Mouse (Mus musculus) hindbrain, embryonic 11.5 days (tissue): ENCODE measurements around the gene Pate4. TPM values are rescaled to one million over a fixed set of nuclear protein-coding genes. Genes with fewer than 3 reads are reported as not detected.
"Not testable (repeated sequence)": the region's sequence is repeated elsewhere in the genome, so short reads cannot be mapped to it uniquely, and the experiment has no call there.

Source experiments
- ATAC-seq: fragments of 200-750 bp; cut with Nextera tagmentation; 2 replicates; pipeline ENCODE4 v1.8.0; 2017; ENCODE audit warnings: mild to moderate bottlenecking, moderate TSS enrichment, moderate library complexity; ENCODE audit not compliant: low FRiP score
- DNase-seq: peaks from one replicate; pipeline ENCODE4 v3.0.0-alpha.2; 2015; ENCODE audit warnings: low spot score
- H3K27ac ChIP-seq: fragments of 300-500 bp; sonication (generic); 2 replicates; pipeline ENCODE4 v1.5.1; 2014; ENCODE audit warnings: mild to moderate bottlenecking, low read depth, low read length
- H3K27me3 ChIP-seq: fragments of 300-500 bp; sonication (generic); 2 replicates; pipeline ENCODE4 v1.6.1; 2014; ENCODE audit warnings: mild to moderate bottlenecking, low read length, moderate library complexity, mixed read lengths; ENCODE audit not compliant: control insufficient read depth, insufficient read depth
- H3K36me3 ChIP-seq: fragments of 300-500 bp; sonication (generic); 2 replicates; pipeline ENCODE4 v1.6.1; 2014; ENCODE audit warnings: mild to moderate bottlenecking, low read length, moderate library complexity, mixed read lengths; ENCODE audit not compliant: control insufficient read depth, insufficient read depth
- H3K4me1 ChIP-seq: fragments of 300-500 bp; sonication (generic); replicated peaks from 2 replicates; pipeline ENCODE4 v1.6.1; 2014; ENCODE audit warnings: low read length, mixed read lengths; ENCODE audit not compliant: control insufficient read depth, insufficient read depth
- H3K4me2 ChIP-seq: fragments of 300-500 bp; sonication (generic); replicated peaks from 2 replicates; pipeline ENCODE4 v1.6.1; 2014; ENCODE audit warnings: mild to moderate bottlenecking, low read depth, low read length
- H3K4me3 ChIP-seq: fragments of 300-500 bp; sonication (generic); 2 replicates; pipeline ENCODE4 v1.5.1; 2014; ENCODE audit warnings: low read depth, low read length
- H3K9ac ChIP-seq: fragments of 300-500 bp; sonication (generic); 2 replicates; pipeline ENCODE4 v1.6.1; 2014; ENCODE audit warnings: low read depth, low read length
- H3K9me3 ChIP-seq: fragments of 300-500 bp; sonication (generic); 2 replicates; pipeline ENCODE4 v1.6.1; 2016; ENCODE audit warnings: low read length; ENCODE audit not compliant: control insufficient read depth
- WGBS: fragments of 180-500 bp; shearing (Covaris S2); extraction: QIAGEN DNeasy Blood & Tissue Kit; methylation state at CpG from one replicate; pipeline ENCODE4 v1.1.7; 2014; 5-methylcytosine and 5-hydroxymethylcytosine counted together
- polyA plus RNA-seq: library from polyadenylated mRNA; unstranded; fragments of >200 nt; fragmentation: Nextera tagmentation; extraction: Ambion mirVana; gene quantifications from 2 replicates; pipeline ENCODE4 v1.2.1, GENCODE M21; 2014

Pate4 gene
- not detected in 2 replicates for polyA plus RNA-seq

GRCm38 (mm10) chr9:35611841-35612240, at the start of gene Pate4:
Gene Pate4, minus strand, starts transcription at chr9:35611941.
- no peak within 1 kb of the TSS for H3K4me2 ChIP-seq

GRCm38 (mm10) chr9:35648102-35648501, 36.4 kb upstream of the Pate4 start, which contains the start of gene Pate3:
Gene Pate3, minus strand, starts transcription at chr9:35648202.
- Histone ChIP-seq H3K9ac (no peak within 1 kb of the TSS), H3K36me3 (no peaks in the 10 kb centered on the region), H3K4me2 (no peak within 1 kb of the TSS), H3K27me3 (no peaks in the 10 kb centered on the region), H3K9me3 (0 out of 2 replicates have a peak, but pooled peaks cover 2% of the 10 kb centered on the region), H3K4me1 (no peaks in the 10 kb centered on the region), H3K27ac (no peak within 1 kb of the TSS), H3K4me3 (no peak within 1 kb of the TSS)
- DNase-seq (no peak), ATAC-seq (no peak)
- 77% methylated on average over 1 of the region's 1 CpGs for WGBS

More at GRCm38 (mm10) chr9:35611841-35612240, at the start of gene Pate4:
- no peaks in the 10 kb centered on the region for H3K9me3 ChIP-seq
- no peak within 1 kb of the TSS for H3K9ac ChIP-seq
- DNase-seq = no peak
- H3K27me3 ChIP-seq = no peaks in the 10 kb centered on the region
- no peaks in the 10 kb centered on the region for H3K36me3 ChIP-seq
- WGBS = 81% methylated on average over 1 of the region's 1 CpGs
- no peaks in the 10 kb centered on the region for H3K4me1 ChIP-seq
- H3K4me3 ChIP-seq = no peak within 1 kb of the TSS
- no peak for ATAC-seq
- no peak within 1 kb of the TSS for H3K27ac ChIP-seq

- Histone ChIP-seq H3K4me1 (no peaks in the 10 kb centered on the region), H3K36me3 (no peaks in the 10 kb centered on the region), H3K4me3 (no peak overlapping the region), H3K9ac (no peak overlapping the region), H3K27me3 (no peaks in the 10 kb centered on the region), H3K9me3 (no peaks in the 10 kb centered on the region), H3K27ac (no peak overlapping the region), H3K4me2 (no peak overlapping the region)
- ATAC-seq = no peak
- WGBS = 84% methylated on average over 1 of the region's 1 CpGs
- DNase-seq = no peak
These were observed 21.2 kb upstream of the Pate4 start for GRCm38 (mm10) chr9:35632981-35633380.

GRCm38 (mm10) chr9:35616784-35617183, 5.0 kb upstream of the Pate4 start:
- not testable (repeated sequence) for H3K27me3 ChIP-seq, DNase-seq, H3K4me2 ChIP-seq, H3K4me3 ChIP-seq, H3K27ac ChIP-seq, H3K4me1 ChIP-seq, H3K9me3 ChIP-seq, H3K9ac ChIP-seq, H3K36me3 ChIP-seq, ATAC-seq
- WGBS = 74% methylated on average over 2 of the region's 2 CpGs

- H3K27me3 ChIP-seq = no peaks in the 10 kb centered on the region
- no peak overlapping the region for H3K9ac ChIP-seq
- no peak overlapping the region for H3K4me2 ChIP-seq
- DNase-seq = no peak
- H3K27ac ChIP-seq = no peak overlapping the region
- no peak for ATAC-seq
- H3K36me3 ChIP-seq = no peaks in the 10 kb centered on the region
- no peak overlapping the region for H3K4me3 ChIP-seq
- WGBS = 32% methylated on average over 2 of the region's 2 CpGs
- H3K9me3 ChIP-seq = no peaks in the 10 kb centered on the region
- no peaks in the 10 kb centered on the region for H3K4me1 ChIP-seq
These were observed 2.3 kb upstream of the Pate4 start for GRCm38 (mm10) chr9:35614005-35614404.

- no peak for ATAC-seq
These were observed 3.9 kb downstream of the Pate4 start for GRCm38 (mm10) chr9:35607647-35608405.

GRCm38 (mm10) chr9:35592903-35593302, 18.8 kb downstream of the Pate4 start:
- 21% methylated on average over 2 of the region's 2 CpGs for WGBS
- DNase-seq (peak; percentile 18), ATAC-seq (no peak)
- H3K9me3 ChIP-seq = no peaks in the 10 kb centered on the region
- no peak overlapping the region for H3K27ac ChIP-seq
- no peak overlapping the region for H3K4me3 ChIP-seq
- no peaks in the 10 kb centered on the region for H3K4me1 ChIP-seq
- H3K9ac ChIP-seq = no peak overlapping the region
- H3K27me3 ChIP-seq = no peaks in the 10 kb centered on the region
- no peak overlapping the region for H3K4me2 ChIP-seq
- no peaks in the 10 kb centered on the region for H3K36me3 ChIP-seq

More at GRCm38 (mm10) chr9:35607647-35608405, 3.9 kb downstream of the Pate4 start:
- Histone ChIP-seq H3K27ac (no peak overlapping the region), H3K9me3 (no peaks in the 10 kb centered on the region), H3K27me3 (no peaks in the 10 kb centered on the region), H3K4me1 (no peaks in the 10 kb centered on the region), H3K9ac (no peak overlapping the region), H3K4me3 (no peak overlapping the region), H3K4me2 (no peak overlapping the region), H3K36me3 (no peaks in the 10 kb centered on the region)
- WGBS = 72% methylated on average over 8 of the region's 8 CpGs
- no peak for DNase-seq

- Histone ChIP-seq H3K27ac (no peak overlapping the region), H3K9ac (no peak overlapping the region), H3K36me3 (no peaks in the 10 kb centered on the region), H3K4me1 (no peaks in the 10 kb centered on the region), H3K4me3 (no peak overlapping the region), H3K9me3 (no peaks in the 10 kb centered on the region), H3K4me2 (no peak overlapping the region), H3K27me3 (no peaks in the 10 kb centered on the region)
- no peak for DNase-seq
- no peak for ATAC-seq
- WGBS = 75% methylated on average over 1 of the region's 1 CpGs
These were observed 24.1 kb downstream of the Pate4 start for GRCm38 (mm10) chr9:35587674-35588073.

GRCm38 (mm10) chr9:35574416-35574815, 37.3 kb downstream of the Pate4 start:
- DNase-seq = peak; percentile 27
- peak overlapping the region; percentile 31; the same call in 1 of the 2 replicates for H3K9ac ChIP-seq
- H3K4me1 ChIP-seq = no peaks in the 10 kb centered on the region

More at GRCm38 (mm10) chr9:35574416-35574815, 37.3 kb downstream of the Pate4 start:
- Histone ChIP-seq H3K36me3 (no peaks in the 10 kb centered on the region), H3K27ac (no peak overlapping the region), H3K4me2 (peak overlapping the region; percentile 42), H3K27me3 (peaks cover 2% of the 10 kb centered on the region; the same call in 1 of the 2 replicates), H3K9me3 (no peaks in the 10 kb centered on the region), H3K4me3 (peak overlapping the region; percentile 21)
- WGBS = 4% methylated on average over 31 of the region's 32 CpGs
- no peak for ATAC-seq
